Mouse (Mus musculus) ES-Bruce4 (cell line): ENCODE results near the gene Tnfrsf25. TPM values are rescaled to one million over a fixed set of nuclear protein-coding genes. Genes with fewer than 3 reads are reported as not detected.

ENCODE experiments used
- H3K27ac ChIP-seq: 2 replicates; pipeline ENCODE4 v1.5.1; 2012; ENCODE audit warnings: low read length, inconsistent platforms; ENCODE audit not compliant: insufficient read depth
- H3K27me3 ChIP-seq: 2 replicates; pipeline ENCODE4 v1.6.1; 2012; ENCODE audit warnings: mild to moderate bottlenecking, low read length, inconsistent platforms; ENCODE audit not compliant: control insufficient read depth, poor library complexity, insufficient read depth, severe bottlenecking
- H3K36me3 ChIP-seq: 2 replicates; pipeline ENCODE4 v1.6.1; 2012; ENCODE audit warnings: inconsistent platforms, mild to moderate bottlenecking, low read length, moderate library complexity; ENCODE audit not compliant: control insufficient read depth, poor library complexity, insufficient read depth, severe bottlenecking
- H3K4me1 ChIP-seq: one replicate; pipeline ENCODE4 v1.8.1; 2011; ENCODE audit warnings: low read length; ENCODE audit not compliant: control insufficient read depth, insufficient read depth
- H3K4me3 ChIP-seq: 2 replicates; pipeline ENCODE4 v1.5.1; 2011; ENCODE audit warnings: low read depth, mild to moderate bottlenecking, low read length
- H3K9ac ChIP-seq: 2 replicates; pipeline ENCODE4 v1.6.1; 2012; ENCODE audit warnings: low read depth, mild to moderate bottlenecking, inconsistent platforms; ENCODE audit not compliant: poor library complexity, severe bottlenecking
- H3K9me3 ChIP-seq: replicated peaks from 2 replicates; pipeline ENCODE4 v1.6.1; 2012; ENCODE audit warnings: mild to moderate bottlenecking, low read length, inconsistent platforms; ENCODE audit not compliant: control insufficient read depth, poor library complexity, insufficient read depth, severe bottlenecking
- CTCF ChIP-seq: IDR thresholded peaks from one replicate; pipeline ENCODE4 v1.8.1; 2011; ENCODE audit warnings: low read depth, low read length
- EP300 ChIP-seq: IDR thresholded peaks from 2 replicates; pipeline ENCODE4 v1.6.1; 2011; ENCODE audit warnings: low read depth, low read length; ENCODE audit not compliant: insufficient read depth
- POLR2A ChIP-seq: IDR thresholded peaks from one replicate; pipeline ENCODE4 v1.8.1; 2011; ENCODE audit warnings: low read length; ENCODE audit not compliant: insufficient read depth
- polyA plus RNA-seq: library from polyadenylated mRNA; stranded (reverse); fragments of >200 nt; gene quantifications from 2 replicates; pipeline ENCODE4 v1.2.4, GENCODE M21; 2011; ENCODE audit warnings: low read depth; ENCODE audit not compliant: missing spikeins, insufficient read depth, insufficient read length

Tnfrsf25 gene
- polyA plus RNA-seq, 1 experiment, result 2.0 TPM

DNA sequence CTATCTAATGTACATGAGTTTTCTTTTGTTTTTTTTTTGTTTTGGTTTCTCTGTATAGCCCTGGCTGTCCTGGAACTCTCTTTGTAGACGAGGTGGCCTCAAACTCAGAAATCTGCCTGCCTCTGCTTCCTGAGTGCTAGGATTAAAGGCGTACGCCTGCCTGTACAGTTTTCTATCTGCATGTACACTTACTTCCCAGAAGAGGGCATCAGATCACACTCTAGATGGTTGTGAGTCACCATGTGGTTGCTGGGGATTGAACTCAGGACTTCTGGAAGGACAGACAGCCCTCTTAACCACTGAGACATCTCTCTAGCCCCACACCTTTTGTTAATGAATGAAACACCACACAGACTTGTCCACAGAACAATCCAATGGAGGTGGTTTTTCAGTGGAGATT, 36.5 kb upstream of the Tnfrsf25 start:
- H3K9ac ChIP-seq, result no peak overlapping the region
- H3K4me1 ChIP-seq, result peaks cover 6% of the 10 kb centered on the region
- no peaks in the 10 kb centered on the region for H3K27me3 ChIP-seq
- no peak overlapping the region for H3K4me3 ChIP-seq
- no peaks in the 10 kb centered on the region for H3K9me3 ChIP-seq
- no peak overlapping the region for H3K27ac ChIP-seq
- H3K36me3 ChIP-seq, result no peaks in the 10 kb centered on the region
- TF ChIP-seq EP300 (no peak), CTCF (peak; percentile 4)

DNA sequence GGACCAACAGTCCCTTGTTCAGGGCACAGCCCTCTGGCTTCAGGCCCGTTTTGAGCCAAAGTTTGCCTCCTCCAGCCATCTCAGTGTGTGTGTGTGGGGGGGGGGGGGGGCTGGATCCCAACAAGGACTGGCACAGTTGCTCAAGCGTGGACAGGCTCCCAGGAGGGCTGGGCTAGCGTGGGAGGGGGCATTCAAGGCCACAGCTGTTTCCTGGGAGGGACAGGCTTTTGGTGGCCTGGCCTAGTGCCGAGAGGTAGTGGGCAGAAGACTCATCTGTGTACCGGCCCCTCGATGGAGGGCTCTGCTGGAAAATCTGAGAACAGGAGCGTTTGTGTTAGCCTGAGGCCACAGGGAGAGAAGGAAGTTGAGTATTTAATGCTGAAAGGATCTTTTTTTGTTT, 35.8 kb upstream of the Tnfrsf25 start:
- Histone ChIP-seq H3K9me3 (no peaks in the 10 kb centered on the region), H3K36me3 (no peaks in the 10 kb centered on the region), H3K4me3 (no peak overlapping the region), H3K4me1 (peaks cover 6% of the 10 kb centered on the region), H3K27ac (no peak overlapping the region), H3K27me3 (no peaks in the 10 kb centered on the region), H3K9ac (no peak overlapping the region)
- TF ChIP-seq EP300 (no peak), POLR2A (no peak), CTCF (no peak)

DNA sequence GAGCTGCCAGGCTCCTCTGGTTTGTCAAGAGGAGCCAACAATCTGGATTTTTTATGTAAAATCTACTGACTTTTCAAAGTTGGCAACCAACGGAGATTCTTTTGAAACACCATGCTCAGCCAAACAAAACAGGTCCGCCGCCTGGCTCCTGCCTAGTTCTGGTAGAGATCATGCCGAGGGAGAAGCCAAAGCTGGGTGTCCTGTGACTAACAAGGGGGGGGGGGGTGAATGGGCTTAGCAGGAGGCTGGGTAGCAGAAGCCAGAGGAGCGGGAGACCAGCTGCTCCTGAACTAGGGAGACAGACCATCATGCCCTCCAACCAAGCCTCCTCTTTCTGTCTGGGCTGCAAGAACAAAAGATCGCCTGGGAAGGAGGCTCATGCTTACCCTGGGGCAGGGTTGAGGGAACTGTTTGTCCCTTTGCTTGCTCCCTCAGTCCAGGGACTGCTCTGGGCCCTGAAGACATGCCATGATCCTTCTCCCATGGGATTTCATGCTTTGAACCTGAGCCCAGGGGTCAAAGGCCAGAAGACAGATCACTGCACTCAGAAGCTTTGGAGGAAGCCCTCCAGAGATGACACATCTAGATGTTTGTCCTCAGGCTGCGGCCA, 32.0 kb upstream of the Tnfrsf25 start:
- TF ChIP-seq POLR2A (no peak), CTCF (no peak), EP300 (no peak)
- H3K4me3 ChIP-seq, result no peak overlapping the region
- H3K27me3 ChIP-seq, result no peaks in the 10 kb centered on the region
- H3K27ac ChIP-seq, result no peak overlapping the region
- H3K4me1 ChIP-seq, result peaks cover 8% of the 10 kb centered on the region
- H3K36me3 ChIP-seq, result no peaks in the 10 kb centered on the region
- H3K9ac ChIP-seq, result no peak overlapping the region
- no peaks in the 10 kb centered on the region for H3K9me3 ChIP-seq

DNA sequence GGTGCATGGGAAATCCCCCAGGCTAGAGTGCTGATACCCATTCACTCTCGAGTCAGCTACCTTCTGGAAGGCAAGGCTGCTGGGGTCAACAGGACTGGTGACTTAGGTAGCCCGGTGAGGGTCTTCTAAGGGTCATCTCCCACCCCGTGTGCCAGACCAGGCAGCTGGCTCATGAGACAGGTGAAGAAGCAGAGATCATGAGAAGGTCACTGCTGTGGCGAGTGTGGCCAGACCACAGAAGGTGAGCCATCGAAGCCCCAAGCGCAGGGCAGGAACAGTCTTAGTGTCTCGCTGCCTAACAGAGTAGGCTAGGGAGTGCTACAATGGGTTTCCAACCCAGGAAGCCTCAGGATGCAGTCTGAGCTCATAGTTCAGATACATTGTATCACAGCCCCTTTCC, 31.1 kb upstream of the Tnfrsf25 start:
- no peak for TF ChIP-seq EP300
- no peak for TF ChIP-seq POLR2A
- no peak for TF ChIP-seq CTCF
- Histone ChIP-seq H3K36me3 (no peaks in the 10 kb centered on the region), H3K27ac (no peak overlapping the region), H3K27me3 (no peaks in the 10 kb centered on the region), H3K4me3 (no peak overlapping the region), H3K9ac (no peak overlapping the region), H3K4me1 (peaks cover 11% of the 10 kb centered on the region), H3K9me3 (no peaks in the 10 kb centered on the region)

DNA sequence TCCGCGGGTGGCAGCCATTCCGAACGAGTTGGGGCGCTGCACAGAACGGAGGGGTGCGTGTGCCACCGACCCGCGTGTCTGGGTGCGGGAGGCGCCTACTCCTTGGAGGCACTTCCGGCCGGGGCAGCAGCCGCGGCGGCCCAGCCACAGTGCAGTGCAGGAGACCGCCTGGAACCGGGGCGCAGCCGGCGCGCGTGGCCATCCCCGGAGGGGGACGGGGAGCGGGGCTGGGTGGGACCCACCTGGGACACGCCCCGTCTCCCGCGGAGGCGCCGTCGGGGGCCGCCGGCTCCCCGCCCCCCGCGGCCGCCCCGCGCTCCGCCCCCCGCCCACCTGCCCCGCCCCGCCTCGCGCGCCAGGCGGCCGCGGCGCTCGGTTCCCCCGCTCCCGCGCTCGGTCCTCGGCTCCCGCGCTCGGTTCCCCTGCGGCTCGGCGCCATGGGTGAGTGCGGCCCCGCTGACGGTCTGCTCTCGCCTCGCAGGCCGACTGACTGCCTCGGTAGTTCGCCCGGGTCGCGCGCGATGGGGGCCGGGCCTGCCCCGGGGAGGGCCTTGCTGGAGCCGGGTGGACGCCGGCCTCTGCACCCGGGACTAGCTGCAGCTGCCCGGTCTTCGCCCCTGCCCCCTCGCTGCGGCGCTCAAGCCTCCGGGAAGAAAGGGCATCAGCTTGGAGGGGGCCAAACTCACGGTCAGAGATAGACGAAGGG, 29.1 kb upstream of the Tnfrsf25 start:
- H3K4me1 ChIP-seq, result peaks cover 13% of the 10 kb centered on the region
- no peaks in the 10 kb centered on the region for H3K9me3 ChIP-seq
- H3K4me3 ChIP-seq, result peak overlapping the region; percentile 83
- peak overlapping the region; percentile 94 for H3K9ac ChIP-seq
- no peak overlapping the region for H3K27ac ChIP-seq
- H3K36me3 ChIP-seq, result no peaks in the 10 kb centered on the region
- no peaks in the 10 kb centered on the region for H3K27me3 ChIP-seq
- TF ChIP-seq CTCF, result no peak
- peak; percentile 22 for TF ChIP-seq POLR2A
- 0 out of 2 replicates have a peak, but pooled peaks have one; percentile 11 for TF ChIP-seq EP300

DNA sequence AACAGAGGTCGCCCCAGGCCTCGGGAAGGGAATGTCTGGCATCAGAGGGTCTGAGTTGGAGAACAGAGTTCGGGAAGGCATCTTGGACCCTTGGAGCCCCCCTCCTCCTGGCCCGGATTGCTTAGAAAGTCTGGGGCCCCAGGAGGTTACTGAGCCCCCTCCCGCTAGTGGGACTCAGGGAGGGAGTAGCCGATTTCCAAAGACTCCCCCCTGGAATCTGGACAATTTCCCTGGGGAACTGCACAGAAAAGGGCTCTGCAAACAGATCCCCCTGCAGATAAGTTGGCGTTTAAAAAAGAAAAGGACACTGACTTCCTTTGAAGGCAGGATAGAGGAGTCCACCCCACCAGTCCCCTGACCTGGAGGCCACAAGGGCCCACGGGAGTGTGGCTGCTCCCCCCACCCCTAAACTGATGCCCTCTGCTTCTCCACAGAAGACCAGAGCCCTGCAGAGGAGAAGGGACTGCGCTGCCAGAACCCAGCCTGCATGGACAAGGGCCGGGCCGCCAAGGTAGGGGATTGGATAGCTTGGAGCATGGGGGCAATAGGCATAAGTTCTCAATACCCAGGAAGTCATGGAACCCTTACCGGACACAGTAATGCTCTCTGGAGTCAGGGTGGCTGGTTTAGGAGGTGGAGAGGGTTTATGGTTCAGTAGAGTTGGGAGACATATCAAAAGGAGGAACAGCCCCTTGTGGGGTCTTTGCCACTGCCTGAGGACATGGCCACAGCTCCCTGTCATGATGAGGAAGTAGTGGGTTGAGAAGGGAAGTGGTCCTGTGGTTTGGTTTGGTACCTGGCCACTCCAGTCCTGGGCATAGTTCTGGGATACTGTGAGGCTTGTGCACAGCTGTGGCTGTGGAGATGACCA, 28.3 kb upstream of the Tnfrsf25 start:
- Histone ChIP-seq H3K9ac (peak overlapping the region; percentile 94), H3K27me3 (no peaks in the 10 kb centered on the region), H3K4me3 (peak overlapping the region; percentile 76), H3K27ac (no peak overlapping the region), H3K9me3 (no peaks in the 10 kb centered on the region), H3K36me3 (no peaks in the 10 kb centered on the region), H3K4me1 (peaks cover 13% of the 10 kb centered on the region)
- TF ChIP-seq POLR2A, result no peak
- no peak for TF ChIP-seq CTCF
- no peak for TF ChIP-seq EP300
